Mouse (Mus musculus) olfactory bulb, adult 2 months (tissue): ENCODE measurements around the gene Syngr3. TPM values are rescaled to one million over a fixed set of nuclear protein-coding genes. Genes with fewer than 3 reads are reported as not detected.
A peak's percentile ranks its signal among the peaks of the same experiment; 100 is the strongest.

Source experiments
- H3K27ac ChIP-seq: fragments of 200-500 bp; 2 replicates; pipeline ENCODE4 v1.5.1; 2012; ENCODE audit warnings: low read depth, low read length; ENCODE audit not compliant: insufficient read depth
- H3K4me1 ChIP-seq: fragments of 200-500 bp; 2 replicates; pipeline ENCODE4 v1.6.1; 2012; ENCODE audit warnings: low read length; ENCODE audit not compliant: control insufficient read depth, insufficient read depth
- H3K4me3 ChIP-seq: fragments of 200-500 bp; 2 replicates; pipeline ENCODE4 v1.5.1; 2012; ENCODE audit warnings: mild to moderate bottlenecking, low read depth, low read length, moderate library complexity; ENCODE audit not compliant: insufficient read depth
- CTCF ChIP-seq: fragments of 200-500 bp; IDR thresholded peaks from 2 replicates; pipeline ENCODE4 v1.5.1; 2012; ENCODE audit warnings: low read depth, mild to moderate bottlenecking, low read length, moderate library complexity; ENCODE audit not compliant: insufficient read depth
- POLR2A ChIP-seq: fragments of 200-500 bp; IDR thresholded peaks from 2 replicates; pipeline ENCODE4 v1.6.1; 2012; ENCODE audit warnings: mild to moderate bottlenecking, low read depth, low read length, moderate library complexity; ENCODE audit not compliant: insufficient read depth
- WGBS: fragments of 180-500 bp; shearing (Covaris S2); methylation state at CpG from one replicate; pipeline ENCODE4 v1.1.7; 2018; 5-methylcytosine and 5-hydroxymethylcytosine counted together
- polyA plus RNA-seq: library from polyadenylated mRNA; stranded (reverse); fragments of >200 nt; gene quantifications from 2 replicates; pipeline ENCODE4 v1.2.4, GENCODE M21; 2012; ENCODE audit warnings: low replicate concordance; ENCODE audit not compliant: missing spikeins, insufficient read depth, insufficient read length

The Syngr3 gene
- polyA plus RNA-seq, 1 experiment, result not detected

DNA sequence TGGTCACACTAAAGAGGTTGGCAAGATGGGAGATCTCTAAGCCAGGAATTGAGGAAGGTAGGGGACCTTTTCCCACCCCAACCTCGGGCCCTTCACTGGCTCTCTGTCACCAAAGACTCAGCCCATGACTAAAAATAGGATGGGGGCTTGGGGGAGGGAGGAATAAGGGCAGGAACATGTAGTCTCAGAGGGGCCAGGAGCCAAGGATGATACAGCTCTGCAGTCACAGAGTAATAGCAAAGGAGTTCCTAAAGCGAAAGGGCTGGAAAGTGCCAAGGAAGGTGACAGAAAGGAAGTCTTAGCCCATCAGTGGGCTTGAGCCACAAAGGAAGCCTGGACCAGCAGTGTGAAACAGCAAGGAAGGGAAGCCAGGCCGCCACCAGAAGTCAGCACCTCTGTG lies 37.9 kb downstream of the Syngr3 start:
- Histone ChIP-seq H3K4me1 (peaks cover 29% of the 10 kb centered on the region), H3K27ac (no peak overlapping the region), H3K4me3 (no peak overlapping the region)
- TF ChIP-seq CTCF (no peak), POLR2A (no peak)
- 80% methylated on average over 3 of the region's 3 CpGs for WGBS

DNA sequence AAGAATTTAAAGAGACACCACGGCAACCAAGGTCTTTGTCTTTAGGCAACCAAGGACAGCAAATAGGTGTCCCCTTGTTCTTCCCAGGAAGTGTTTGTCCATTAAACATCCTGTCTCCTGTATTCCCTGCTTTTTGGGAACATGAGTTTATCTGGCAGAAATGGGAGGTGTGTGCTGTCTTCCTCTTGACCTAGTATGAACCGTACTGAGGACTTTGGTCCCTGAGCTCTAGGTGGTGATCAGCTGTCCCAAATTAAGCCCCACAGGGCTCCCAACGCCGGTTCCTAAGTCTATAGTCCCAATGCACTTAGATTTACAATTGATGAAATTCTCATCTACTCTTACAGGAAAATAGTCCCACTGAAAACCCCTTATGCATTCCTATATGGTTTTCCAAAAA lies 39.0 kb downstream of the Syngr3 start:
- H3K4me3 ChIP-seq, result peak overlapping the region; percentile 76; the same call in 1 of the 2 replicates
- H3K27ac ChIP-seq, result peak overlapping the region; percentile 64; the same call in 1 of the 2 replicates
- H3K4me1 ChIP-seq, result peaks cover 35% of the 10 kb centered on the region
- no peak for TF ChIP-seq CTCF
- TF ChIP-seq POLR2A, result no peak
- 69% methylated on average over 4 of the region's 4 CpGs for WGBS

DNA sequence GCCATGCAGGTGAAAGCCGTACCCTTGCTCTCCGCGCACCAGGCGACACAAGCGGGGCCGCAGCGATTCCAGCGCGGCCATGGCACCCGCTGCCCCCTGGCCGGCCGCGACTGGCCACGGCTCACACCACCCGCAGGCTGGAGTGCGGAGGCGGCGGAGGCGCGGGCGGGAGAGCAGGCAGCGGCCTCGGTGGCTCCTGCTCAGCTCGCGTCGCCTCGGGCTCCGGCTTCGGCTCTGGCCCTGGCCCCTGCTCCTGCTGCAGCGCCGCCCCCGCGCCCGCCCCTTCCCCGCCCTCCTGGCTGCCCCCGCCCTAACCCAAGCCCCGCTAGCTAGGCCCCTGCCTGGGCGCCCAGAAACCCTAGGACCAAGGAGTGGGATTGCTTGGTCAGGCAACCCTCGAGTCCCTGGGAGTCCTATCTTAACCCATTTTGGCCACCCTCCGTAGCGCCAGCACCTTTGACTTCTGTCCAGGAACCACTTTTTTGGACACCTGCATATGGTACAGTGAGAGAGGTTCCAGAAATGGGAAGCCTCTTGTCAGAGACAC lies 39.6 kb downstream of the Syngr3 start, which contains the start of gene Slc9a3r2:
TSS of gene Slc9a3r2 (minus strand) at position 258 of the 547 bp plus-strand sequence.
- Histone ChIP-seq H3K27ac (peak within 1 kb of the TSS; percentile 86), H3K4me3 (peak within 1 kb of the TSS; percentile 76), H3K4me1 (peaks cover 42% of the 10 kb centered on the region)
- TF ChIP-seq POLR2A (peak; percentile 28; the same call in 1 of the 2 replicates), CTCF (no peak)
- WGBS, result 1% methylated on average over 39 of the region's 41 CpGs

DNA sequence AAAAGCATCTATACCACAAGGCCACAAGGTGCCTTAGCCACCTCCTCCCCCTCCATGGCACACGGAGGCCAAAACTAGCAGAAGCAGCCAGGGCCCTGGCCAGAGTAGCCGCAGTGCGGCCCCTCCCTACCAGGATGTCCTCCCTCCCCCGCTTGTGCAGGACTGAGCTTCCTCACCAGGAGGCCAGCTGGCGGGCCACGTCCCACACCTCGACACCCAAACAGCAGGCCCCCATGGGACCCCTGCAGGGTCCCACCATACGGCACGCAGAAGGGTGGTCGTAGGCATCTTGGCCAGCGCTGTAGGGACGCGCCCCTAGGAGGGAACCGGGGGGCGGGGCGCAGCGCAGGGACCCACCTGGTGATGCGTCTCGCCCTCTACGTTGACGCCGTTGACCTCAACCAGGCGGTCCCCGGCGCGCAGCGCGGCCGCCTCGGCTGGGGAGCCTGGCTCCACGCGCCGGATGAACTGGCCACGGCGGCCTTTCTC lies 40.1 kb downstream of the Syngr3 start:
- peaks cover 47% of the 10 kb centered on the region for H3K4me1 ChIP-seq
- peak overlapping the region; percentile 76 for H3K4me3 ChIP-seq
- no peak for TF ChIP-seq CTCF
- no peak for TF ChIP-seq POLR2A
- WGBS, result under 1% methylated on average over 35 of the region's 35 CpGs
- peak overlapping the region; percentile 86 for H3K27ac ChIP-seq

DNA sequence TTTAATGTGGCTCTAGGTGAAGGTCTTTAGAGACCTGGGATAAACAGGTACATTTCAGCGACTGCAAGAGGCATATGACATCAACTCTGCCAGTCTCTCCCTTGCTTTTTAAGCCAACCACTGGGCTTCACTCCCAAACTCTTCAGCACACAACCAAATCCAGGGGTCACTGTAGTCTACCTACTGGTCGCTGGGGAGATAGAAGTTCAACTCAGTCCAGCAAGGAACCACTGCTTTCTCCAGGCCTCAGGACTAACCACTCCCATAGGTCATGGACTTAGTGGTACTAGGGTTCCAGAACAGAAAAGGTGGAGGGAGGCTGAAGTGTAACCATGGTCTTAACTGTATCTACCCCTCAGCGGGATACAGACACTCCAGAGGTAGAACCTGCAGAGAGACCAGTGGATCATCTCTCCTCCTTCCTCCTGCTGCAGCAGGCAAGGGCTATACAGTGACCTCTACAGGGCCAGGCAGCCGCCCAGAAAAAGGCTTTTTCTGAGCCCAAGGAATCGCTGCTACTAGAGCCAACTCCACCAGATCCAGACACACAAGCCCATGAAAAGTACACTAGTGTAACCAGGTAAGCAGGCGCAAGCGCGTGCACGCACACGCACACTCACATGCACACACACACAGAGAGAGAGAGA lies 40.9 kb downstream of the Syngr3 start:
- TF ChIP-seq CTCF, result no peak
- no peak for TF ChIP-seq POLR2A
- peak overlapping the region; percentile 86 for H3K27ac ChIP-seq
- H3K4me1 ChIP-seq, result peaks cover 54% of the 10 kb centered on the region
- H3K4me3 ChIP-seq, result peak overlapping the region; percentile 76
- WGBS, result 69% methylated on average over 10 of the region's 10 CpGs

DNA sequence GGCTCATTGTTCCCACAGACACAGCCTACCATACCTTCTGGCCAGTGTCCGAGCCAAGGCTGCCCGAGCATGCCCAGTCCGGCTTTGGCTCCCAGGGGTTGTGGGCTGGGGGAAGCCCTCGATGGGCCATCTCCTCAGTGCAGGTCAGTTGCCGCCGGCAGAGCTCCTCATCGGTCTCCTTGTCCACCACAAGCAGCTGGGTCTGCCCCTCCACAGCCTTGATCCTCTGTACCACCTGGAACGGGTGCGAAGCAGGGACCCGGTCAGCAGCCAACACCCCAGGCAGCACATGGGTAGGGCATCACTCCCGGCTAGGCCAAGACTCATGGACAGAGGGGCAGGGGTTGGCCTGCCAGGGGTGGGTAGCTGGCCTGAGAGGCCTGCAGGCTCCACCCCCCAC lies 42.3 kb downstream of the Syngr3 start:
- TF ChIP-seq POLR2A, result no peak
- TF ChIP-seq CTCF, result no peak
- 83% methylated on average over 11 of the region's 11 CpGs for WGBS
- Histone ChIP-seq H3K27ac (peak overlapping the region; percentile 50; the same call in 1 of the 2 replicates), H3K4me1 (peaks cover 61% of the 10 kb centered on the region), H3K4me3 (peak overlapping the region; percentile 6; the same call in 1 of the 2 replicates)

DNA sequence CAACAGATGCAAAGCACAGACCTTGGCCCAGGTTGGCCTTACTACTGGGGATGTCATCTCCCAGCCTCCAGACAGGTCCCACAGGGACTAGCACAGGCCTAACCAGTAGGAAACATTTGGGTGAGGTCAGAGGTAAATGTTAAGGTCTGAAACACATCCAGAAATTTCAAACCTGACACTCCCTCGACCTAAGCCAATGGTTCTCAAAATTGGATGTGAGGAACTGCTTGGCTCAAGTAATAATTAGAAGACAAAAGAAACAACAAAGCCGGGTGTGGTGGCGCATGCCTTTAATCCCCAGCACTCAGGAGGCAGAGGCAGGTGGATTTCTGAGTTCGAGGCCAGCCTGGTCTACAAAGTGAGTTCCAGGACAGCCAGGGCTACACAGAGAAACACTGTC lies 43.4 kb downstream of the Syngr3 start:
- H3K4me3 ChIP-seq, result no peak overlapping the region
- H3K4me1 ChIP-seq, result peaks cover 61% of the 10 kb centered on the region
- H3K27ac ChIP-seq, result peak overlapping the region; percentile 95; the same call in 1 of the 2 replicates
- TF ChIP-seq POLR2A (no peak), CTCF (no peak)
- 66% methylated on average over 4 of the region's 4 CpGs for WGBS

DNA sequence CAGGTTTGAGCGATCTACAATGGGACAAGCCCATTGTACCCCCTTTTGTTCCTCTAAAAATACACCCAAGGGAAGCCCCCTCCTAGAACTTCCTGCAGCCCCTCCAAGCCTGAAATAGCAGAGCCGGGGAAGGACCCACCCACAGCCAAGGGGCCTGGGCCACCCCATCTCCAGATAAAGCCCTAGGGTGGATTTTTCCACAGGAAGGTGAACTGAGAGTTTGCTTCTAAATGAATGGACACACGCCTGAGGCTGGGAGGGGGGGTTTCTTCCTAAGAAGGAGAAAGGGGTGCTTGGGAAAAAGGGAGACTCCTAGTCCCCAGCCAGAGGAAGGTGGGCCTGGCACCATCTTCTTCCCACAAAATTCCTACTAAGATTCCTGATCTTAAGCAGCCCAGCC lies 43.8 kb downstream of the Syngr3 start:
- TF ChIP-seq POLR2A, result no peak
- TF ChIP-seq CTCF, result no peak
- peak overlapping the region; percentile 95 for H3K27ac ChIP-seq
- H3K4me3 ChIP-seq, result 0 out of 2 replicates have a peak overlapping the region, but pooled peaks have one; percentile 2
- 53% methylated on average over 3 of the region's 3 CpGs for WGBS
- H3K4me1 ChIP-seq, result peaks cover 58% of the 10 kb centered on the region
